10 mouse cellular contexts compared by ENCODE assay signal in genomic region chr2:116073311-116073904, GRCm38 (mm10). TPM values are rescaled to one million over a fixed set of nuclear protein-coding genes. Genes with fewer than 3 reads are reported as not detected.
DNase-seq lines count a peak whose midpoint lies in the region; ATAC-seq and TF ChIP-seq lines count a peak whose summit lies in the region.
"Had no signal": no experiment of that assay in that cellular context is flagged by ENCODE, and none has a peak within 500 bp of the region (broad histone marks: within the 10 kb centered on the region; RNA-seq: fewer than 3 reads in every experiment).

No protein-coding gene starts in this region.

- H3K36me3 ChIP-seq in intestine, embryonic 14.5 days (ENCODE audit: control insufficient read depth, insufficient read depth, low read length), result no peaks in the 10 kb centered on the region
- no peaks in the 10 kb centered on the region for H3K36me3 ChIP-seq in intestine, postnatal 0 days (ENCODE audit: control insufficient read depth, insufficient read depth)
- no peaks in the 10 kb centered on the region for H3K36me3 ChIP-seq in embryonic facial prominence, embryonic 12.5 days
- no peaks in the 10 kb centered on the region for H3K36me3 ChIP-seq in hindbrain, embryonic 15.5 days
- no peaks in the 10 kb centered on the region for H3K36me3 ChIP-seq in neural tube, embryonic 14.5 days (ENCODE audit: control insufficient read depth, insufficient read depth, low read length)
- H3K36me3 ChIP-seq: embryonic facial prominence, embryonic 15.5 days had no signal

- WGBS in intestine, embryonic 14.5 days, result 16% methylated on average over 9 of the region's 9 CpGs
- WGBS in intestine, postnatal 0 days, result 32% methylated on average over 9 of the region's 9 CpGs
- 16% methylated on average over 9 of the region's 9 CpGs for WGBS in embryonic facial prominence, embryonic 12.5 days
- WGBS in hindbrain, embryonic 15.5 days, result 33% methylated on average over 9 of the region's 9 CpGs
- 36% methylated on average over 9 of the region's 9 CpGs for WGBS in neural tube, embryonic 14.5 days

- peak overlapping the region; percentile 69; the same call in 1 of the 2 replicates for H3K27ac ChIP-seq in intestine, embryonic 14.5 days (ENCODE audit: low read depth)
- H3K27ac ChIP-seq in intestine, postnatal 0 days (ENCODE audit: low read depth, low read length), result no peak overlapping the region
- H3K27ac ChIP-seq in embryonic facial prominence, embryonic 12.5 days, result no peak overlapping the region
- peak overlapping the region; percentile 80 for H3K27ac ChIP-seq in hindbrain, embryonic 15.5 days (replicated peaks)
- no peak overlapping the region for H3K27ac ChIP-seq in neural tube, embryonic 14.5 days (ENCODE audit: low read depth, low read length)
- H3K27ac ChIP-seq: embryonic facial prominence, embryonic 15.5 days; liver, embryonic 14.5 days had no signal

- H3K9ac ChIP-seq in intestine, embryonic 14.5 days (ENCODE audit: low read length), result peak overlapping the region; percentile 97
- no peak overlapping the region for H3K9ac ChIP-seq in intestine, postnatal 0 days (ENCODE audit: low read depth, low read length)
- no peak overlapping the region for H3K9ac ChIP-seq in embryonic facial prominence, embryonic 12.5 days
- H3K9ac ChIP-seq in hindbrain, embryonic 15.5 days, result peak overlapping the region; percentile 46
- H3K9ac ChIP-seq in neural tube, embryonic 14.5 days (replicated peaks; ENCODE audit: low read depth, low read length), result peak overlapping the region; percentile 42; the same call in 1 of the 2 replicates
- H3K9ac ChIP-seq: embryonic facial prominence, embryonic 15.5 days; liver, embryonic 14.5 days had no signal

- no peaks in the 10 kb centered on the region for H3K9me3 ChIP-seq in intestine, embryonic 14.5 days (ENCODE audit: control insufficient read depth, low read length)
- H3K9me3 ChIP-seq in intestine, postnatal 0 days (ENCODE audit: control insufficient read depth), result no peaks in the 10 kb centered on the region
- no peaks in the 10 kb centered on the region for H3K9me3 ChIP-seq in embryonic facial prominence, embryonic 12.5 days
- no peaks in the 10 kb centered on the region for H3K9me3 ChIP-seq in hindbrain, embryonic 15.5 days
- no peaks in the 10 kb centered on the region for H3K9me3 ChIP-seq in neural tube, embryonic 14.5 days (ENCODE audit: control insufficient read depth, low read length)
- H3K9me3 ChIP-seq: embryonic facial prominence, embryonic 15.5 days had no signal

- DNase-seq in intestine, embryonic 14.5 days (ENCODE audit: low spot score), result peak; percentile 59
- DNase-seq in right cerebral cortex, postnatal 10 days (ENCODE audit: low spot score in 2 of 2), result no peak
- DNase-seq in cerebellum, adult 18-20 months, result no peak
- no peak for DNase-seq in right cerebral cortex, adult 2 months (ENCODE audit: low spot score in 2 of 2)

- peaks cover 31% of the 10 kb centered on the region; the same call in 1 of the 2 replicates for H3K27me3 ChIP-seq in intestine, embryonic 14.5 days (replicated peaks; ENCODE audit: control insufficient read depth, insufficient read depth, low read length)
- peaks cover 72% of the 10 kb centered on the region for H3K27me3 ChIP-seq in intestine, postnatal 0 days (replicated peaks; ENCODE audit: control insufficient read depth, insufficient read depth, low read length)
- H3K27me3 ChIP-seq in embryonic facial prominence, embryonic 12.5 days, result peaks cover 22% of the 10 kb centered on the region; the same call in 1 of the 2 replicates
- 0 out of 2 replicates have a peak, but pooled peaks cover 6% of the 10 kb centered on the region for H3K27me3 ChIP-seq in hindbrain, embryonic 15.5 days
- H3K27me3 ChIP-seq in neural tube, embryonic 14.5 days (ENCODE audit: control insufficient read depth, insufficient read depth, low read length), result no peaks in the 10 kb centered on the region

- H3K4me2 ChIP-seq in intestine, embryonic 14.5 days (ENCODE audit: low read length), result peak overlapping the region; percentile 68
- no peak overlapping the region; the same call in 1 of the 2 replicates for H3K4me2 ChIP-seq in intestine, postnatal 0 days (replicated peaks; ENCODE audit: low read depth)
- peak overlapping the region; percentile 63; the same call in 1 of the 2 replicates for H3K4me2 ChIP-seq in embryonic facial prominence, embryonic 12.5 days (replicated peaks)
- peak overlapping the region; percentile 73 for H3K4me2 ChIP-seq in hindbrain, embryonic 15.5 days
- H3K4me2 ChIP-seq in neural tube, embryonic 14.5 days (ENCODE audit: low read depth, low read length), result peak overlapping the region; percentile 79

- H3K4me3 ChIP-seq in intestine, embryonic 14.5 days (ENCODE audit: low read depth, low read length), result peak overlapping the region; percentile 78
- no peak overlapping the region for H3K4me3 ChIP-seq in intestine, postnatal 0 days (ENCODE audit: low read depth, low read length)
- H3K4me3 ChIP-seq in embryonic facial prominence, embryonic 12.5 days, result no peak overlapping the region
- H3K4me3 ChIP-seq in hindbrain, embryonic 15.5 days, result peak overlapping the region; percentile 68
- H3K4me3 ChIP-seq in neural tube, embryonic 14.5 days (ENCODE audit: low read depth, low read length), result peak overlapping the region; percentile 59; the same call in 1 of the 2 replicates

- H3K4me1 ChIP-seq in intestine, embryonic 14.5 days (replicated peaks; ENCODE audit: control insufficient read depth, insufficient read depth, low read length), result peaks cover 13% of the 10 kb centered on the region
- no peaks in the 10 kb centered on the region; the same call in 1 of the 2 replicates for H3K4me1 ChIP-seq in intestine, postnatal 0 days (replicated peaks; ENCODE audit: control insufficient read depth, insufficient read depth, low read length)
- peaks cover 24% of the 10 kb centered on the region; the same call in 1 of the 2 replicates for H3K4me1 ChIP-seq in embryonic facial prominence, embryonic 12.5 days
- H3K4me1 ChIP-seq in hindbrain, embryonic 15.5 days (replicated peaks), result peaks cover 30% of the 10 kb centered on the region
- H3K4me1 ChIP-seq in neural tube, embryonic 14.5 days (ENCODE audit: control insufficient read depth, insufficient read depth, low read length), result peaks cover 18% of the 10 kb centered on the region

- no peak for TF ChIP-seq CTCF in intestine, postnatal 0 days (IDR thresholded peaks at IDR 0.05; ENCODE audit: low read depth)

- ATAC-seq in intestine, embryonic 14.5 days (replicated peaks; ENCODE audit: low FRiP score, low TSS enrichment, low read depth), result no peak
- ATAC-seq in intestine, postnatal 0 days, result no peak
- ATAC-seq in embryonic facial prominence, embryonic 12.5 days (ENCODE audit: insufficient number of reproducible peaks, insufficient read depth, low FRiP score, low TSS enrichment), result no peak
- no peak for ATAC-seq in hindbrain, embryonic 15.5 days (ENCODE audit: low FRiP score, low read depth)
- no peak for ATAC-seq in neural tube, embryonic 14.5 days (ENCODE audit: low read depth)

RNA-seq across cellular contexts. Expression of gene Meis2, which starts 7.8 kb away (rescaled TPM):
- polyA plus RNA-seq in intestine, embryonic 14.5 days (2014; fragmentation: Nextera tagmentation; extraction: Ambion mirVana), result 67.3 and 73.2 TPM in 2 replicates
- 13.1 and 14.0 TPM in 2 replicates for polyA plus RNA-seq in intestine, postnatal 0 days (2015; fragmentation: Nextera tagmentation; extraction: Ambion mirVana)
- 71.2 and 71.7 TPM in 2 replicates for polyA plus RNA-seq in embryonic facial prominence, embryonic 12.5 days (2016; fragmentation: Nextera tagmentation; extraction: Ambion mirVana)
- 139 and 140 TPM in 2 replicates for polyA plus RNA-seq in hindbrain, embryonic 15.5 days (2015; fragmentation: Nextera tagmentation; extraction: Ambion mirVana)
- polyA plus RNA-seq in neural tube, embryonic 14.5 days (2014; fragmentation: Nextera tagmentation; extraction: Ambion mirVana), result 102 and 117 TPM in 2 replicates

Comparison
In these comparisons a context has a peak if more than half of its experiments do, and no peak if none do; other contexts are left out.
1. H3K27ac ChIP-seq: peak in intestine, embryonic 14.5 days (single experiment) and hindbrain, embryonic 15.5 days (single experiment); none in intestine, postnatal 0 days (single experiment), embryonic facial prominence, embryonic 12.5 days (single experiment) and neural tube, embryonic 14.5 days (single experiment).
2. H3K4me3 ChIP-seq: peak in intestine, embryonic 14.5 days (single experiment), hindbrain, embryonic 15.5 days (single experiment) and neural tube, embryonic 14.5 days (single experiment); none in intestine, postnatal 0 days (single experiment) and embryonic facial prominence, embryonic 12.5 days (single experiment).
3. H3K9ac ChIP-seq: peak in intestine, embryonic 14.5 days (single experiment), hindbrain, embryonic 15.5 days (single experiment) and neural tube, embryonic 14.5 days (single experiment); none in intestine, postnatal 0 days (single experiment) and embryonic facial prominence, embryonic 12.5 days (single experiment).